Mouse (Mus musculus) midbrain, embryonic 10.5 days (tissue): ENCODE data around the gene Gria3. TPM values are rescaled to one million over a fixed set of nuclear protein-coding genes. Genes with fewer than 3 reads are reported as not detected.

ENCODE experiments used
- DNase-seq: peaks from one replicate; pipeline ENCODE4 v3.0.0-alpha.2; 2017; ENCODE audit warnings: low spot score
- H3K27ac ChIP-seq: fragments of 300-500 bp; sonication (generic); replicated peaks from 2 replicates; pipeline ENCODE4 v1.5.1; 2016; ENCODE audit warnings: mild to moderate bottlenecking
- H3K27me3 ChIP-seq: fragments of 300-500 bp; sonication (generic); 2 replicates; pipeline ENCODE4 v1.6.1; 2016; ENCODE audit warnings: low read depth, mild to moderate bottlenecking; ENCODE audit not compliant: poor library complexity, severe bottlenecking
- H3K36me3 ChIP-seq: fragments of 300-500 bp; sonication (generic); 2 replicates; pipeline ENCODE4 v1.6.1; 2016; ENCODE audit warnings: mild to moderate bottlenecking, moderate library complexity
- H3K4me1 ChIP-seq: fragments of 300-500 bp; sonication (generic); 2 replicates; pipeline ENCODE4 v1.6.1; 2016
- H3K4me3 ChIP-seq: fragments of 300-500 bp; sonication (generic); 2 replicates; pipeline ENCODE4 v1.5.1; 2016; ENCODE audit warnings: mild to moderate bottlenecking, moderate library complexity
- H3K9me3 ChIP-seq: fragments of 300-500 bp; sonication (generic); replicated peaks from 2 replicates; pipeline ENCODE4 v1.6.1; 2016; ENCODE audit warnings: mild to moderate bottlenecking
- WGBS: fragments of 180-500 bp; shearing (Covaris S2); methylation state at CpG from one replicate; pipeline ENCODE4 v1.1.7; 2016; 5-methylcytosine and 5-hydroxymethylcytosine counted together
- polyA plus RNA-seq: library from polyadenylated mRNA; unstranded; fragments of >200 nt; fragmentation: Nextera tagmentation; extraction: Ambion mirVana; gene quantifications from 2 replicates; pipeline ENCODE4 v1.2.1, GENCODE M21; 2016

Gria3 gene
- polyA plus RNA-seq, 1 experiment from 2014 or later: 2.2 TPM

GRCm38 (mm10) chrX:41448876-41449275 is 48.2 kb downstream of the Gria3 start:
- no peak for DNase-seq
- 72% methylated on average over 1 of the region's 1 CpGs for WGBS
- H3K4me3 ChIP-seq: no peak overlapping the region
- H3K27me3 ChIP-seq: no peaks in the 10 kb centered on the region
- no peaks in the 10 kb centered on the region for H3K36me3 ChIP-seq
- no peak overlapping the region for H3K27ac ChIP-seq
- H3K9me3 ChIP-seq: no peaks in the 10 kb centered on the region
- H3K4me1 ChIP-seq: no peaks in the 10 kb centered on the region

GRCm38 (mm10) chrX:41477486-41477885 is 76.8 kb downstream of the Gria3 start:
- H3K4me1 ChIP-seq: no peaks in the 10 kb centered on the region
- H3K4me3 ChIP-seq: no peak overlapping the region
- 89% methylated on average over 2 of the region's 2 CpGs for WGBS
- H3K36me3 ChIP-seq: no peaks in the 10 kb centered on the region
- H3K9me3 ChIP-seq: no peaks in the 10 kb centered on the region
- no peak overlapping the region for H3K27ac ChIP-seq
- H3K27me3 ChIP-seq: no peaks in the 10 kb centered on the region
- no peak for DNase-seq

- H3K27me3 ChIP-seq: no peaks in the 10 kb centered on the region
Measured at GRCm38 (mm10) chrX:41496528-41496927, 95.9 kb downstream of the Gria3 start.

GRCm38 (mm10) chrX:41505371-41505770 is 104.7 kb downstream of the Gria3 start:
- no peaks in the 10 kb centered on the region for H3K4me1 ChIP-seq
- H3K9me3 ChIP-seq: no peaks in the 10 kb centered on the region
- 75% methylated on average over 3 of the region's 3 CpGs for WGBS
- H3K4me3 ChIP-seq: no peak overlapping the region
- H3K36me3 ChIP-seq: no peaks in the 10 kb centered on the region
- no peak for DNase-seq
- H3K27me3 ChIP-seq: no peaks in the 10 kb centered on the region
- no peak overlapping the region for H3K27ac ChIP-seq

More at GRCm38 (mm10) chrX:41496528-41496927, 95.9 kb downstream of the Gria3 start:
- no peak for DNase-seq
- Histone ChIP-seq H3K36me3 (no peaks in the 10 kb centered on the region), H3K4me3 (no peak overlapping the region), H3K9me3 (no peaks in the 10 kb centered on the region), H3K27ac (no peak overlapping the region), H3K4me1 (no peaks in the 10 kb centered on the region)
- 81% methylated on average over 4 of the region's 4 CpGs for WGBS

GRCm38 (mm10) chrX:41507959-41508358 is 107.3 kb downstream of the Gria3 start:
- Histone ChIP-seq H3K36me3 (no peaks in the 10 kb centered on the region), H3K27ac (no peak overlapping the region), H3K27me3 (no peaks in the 10 kb centered on the region), H3K4me1 (no peaks in the 10 kb centered on the region), H3K4me3 (no peak overlapping the region), H3K9me3 (no peaks in the 10 kb centered on the region)
- no peak for DNase-seq
- 94% methylated on average over 1 of the region's 1 CpGs for WGBS

GRCm38 (mm10) chrX:41514982-41515381 is 114.3 kb downstream of the Gria3 start:
- Histone ChIP-seq H3K4me1 (no peaks in the 10 kb centered on the region), H3K9me3 (no peaks in the 10 kb centered on the region), H3K27me3 (no peaks in the 10 kb centered on the region), H3K4me3 (no peak overlapping the region), H3K27ac (no peak overlapping the region), H3K36me3 (no peaks in the 10 kb centered on the region)
- 90% methylated on average over 3 of the region's 3 CpGs for WGBS
- DNase-seq: no peak

- 82% methylated on average over 2 of the region's 2 CpGs for WGBS
Measured at GRCm38 (mm10) chrX:41532511-41532910, 131.9 kb downstream of the Gria3 start.

GRCm38 (mm10) chrX:41535886-41536285 is 135.2 kb downstream of the Gria3 start:
- 80% methylated on average over 2 of the region's 2 CpGs for WGBS
- H3K27me3 ChIP-seq: no peaks in the 10 kb centered on the region

More at GRCm38 (mm10) chrX:41532511-41532910, 131.9 kb downstream of the Gria3 start:
- Histone ChIP-seq H3K27me3 (no peaks in the 10 kb centered on the region), H3K4me3 (no peak overlapping the region), H3K9me3 (no peaks in the 10 kb centered on the region), H3K27ac (no peak overlapping the region), H3K4me1 (no peaks in the 10 kb centered on the region), H3K36me3 (no peaks in the 10 kb centered on the region)
- no peak for DNase-seq

GRCm38 (mm10) chrX:41562296-41563060 is 161.8 kb downstream of the Gria3 start:
- H3K4me3 ChIP-seq: no peak overlapping the region
- no peaks in the 10 kb centered on the region for H3K9me3 ChIP-seq
- 76% methylated on average over 6 of the region's 6 CpGs for WGBS
- H3K27me3 ChIP-seq: no peaks in the 10 kb centered on the region
- no peak for DNase-seq
- no peaks in the 10 kb centered on the region for H3K4me1 ChIP-seq
- H3K36me3 ChIP-seq: no peaks in the 10 kb centered on the region
- no peak overlapping the region for H3K27ac ChIP-seq

More at GRCm38 (mm10) chrX:41535886-41536285, 135.2 kb downstream of the Gria3 start:
- H3K9me3 ChIP-seq: no peaks in the 10 kb centered on the region
- no peaks in the 10 kb centered on the region for H3K4me1 ChIP-seq
- H3K36me3 ChIP-seq: no peaks in the 10 kb centered on the region
- DNase-seq: no peak
- H3K4me3 ChIP-seq: no peak overlapping the region
- H3K27ac ChIP-seq: no peak overlapping the region

GRCm38 (mm10) chrX:41564898-41565297 is 164.2 kb downstream of the Gria3 start:
- no peaks in the 10 kb centered on the region for H3K27me3 ChIP-seq

GRCm38 (mm10) chrX:41573079-41573478 is 172.4 kb downstream of the Gria3 start:
- no peak for DNase-seq
- WGBS: 84% methylated on average over 1 of the region's 1 CpGs
- Histone ChIP-seq H3K9me3 (no peaks in the 10 kb centered on the region), H3K4me1 (no peaks in the 10 kb centered on the region), H3K27me3 (no peaks in the 10 kb centered on the region), H3K4me3 (no peak overlapping the region), H3K27ac (no peak overlapping the region), H3K36me3 (no peaks in the 10 kb centered on the region)

More at GRCm38 (mm10) chrX:41564898-41565297, 164.2 kb downstream of the Gria3 start:
- Histone ChIP-seq H3K4me1 (no peaks in the 10 kb centered on the region), H3K4me3 (no peak overlapping the region), H3K9me3 (no peaks in the 10 kb centered on the region), H3K27ac (no peak overlapping the region), H3K36me3 (no peaks in the 10 kb centered on the region)
- DNase-seq: no peak
- WGBS: 84% methylated on average over 2 of the region's 2 CpGs

GRCm38 (mm10) chrX:41578797-41579196 is 178.1 kb downstream of the Gria3 start:
- Histone ChIP-seq H3K4me1 (no peaks in the 10 kb centered on the region), H3K9me3 (no peaks in the 10 kb centered on the region), H3K4me3 (no peak overlapping the region), H3K27me3 (no peaks in the 10 kb centered on the region), H3K27ac (no peak overlapping the region), H3K36me3 (no peaks in the 10 kb centered on the region)
- WGBS: 84% methylated on average over 5 of the region's 5 CpGs
- DNase-seq: no peak

GRCm38 (mm10) chrX:41587692-41588091 is 187.0 kb downstream of the Gria3 start:
- H3K27ac ChIP-seq: no peak overlapping the region
- no peaks in the 10 kb centered on the region for H3K36me3 ChIP-seq
- H3K4me3 ChIP-seq: no peak overlapping the region
- WGBS: 93% methylated on average over 3 of the region's 3 CpGs
- H3K27me3 ChIP-seq: no peaks in the 10 kb centered on the region
- no peak for DNase-seq
- no peaks in the 10 kb centered on the region for H3K9me3 ChIP-seq
- H3K4me1 ChIP-seq: no peaks in the 10 kb centered on the region
